Mouse (Mus musculus): ENCODE measurements around the gene Cryzl2.

DNA sequence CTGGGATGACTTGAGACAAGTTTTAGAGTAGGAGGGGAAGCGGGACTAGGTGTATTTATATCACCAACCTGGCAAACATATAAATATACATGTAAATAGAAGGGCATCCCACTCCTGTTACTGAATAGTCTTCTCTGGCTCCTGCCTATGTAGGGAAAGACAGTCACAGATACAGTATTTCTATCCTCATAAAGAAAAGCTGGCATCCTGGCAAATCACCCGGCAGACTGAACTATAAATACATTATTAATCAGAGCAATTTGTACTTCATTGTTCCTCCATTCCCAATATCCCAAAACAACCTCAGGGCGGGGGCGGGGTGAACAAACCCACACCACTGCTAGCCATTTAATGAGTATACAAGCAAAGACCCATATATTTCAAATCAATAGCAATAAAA, 19.3 kb upstream of the Cryzl2 start:
- TF ChIP-seq CTCF (IDR thresholded peaks at IDR 0.05; ENCODE audit: low read depth) (no peak), EP300 (IDR thresholded peaks at IDR 0.05; ENCODE audit: low read depth) (no peak)
